Mouse (Mus musculus) large intestine, adult 2 months (tissue): ENCODE data around the gene Mcoln2. TPM values are rescaled to one million over a fixed set of nuclear protein-coding genes. Genes with fewer than 3 reads are reported as not detected.
"Not testable (repeated sequence)": the region's sequence is repeated elsewhere in the genome, so short reads cannot be mapped to it uniquely, and the experiment has no call there.

Source experiments
- DNase-seq: peaks from one replicate; pipeline ENCODE4 v3.0.0-alpha.2; 2012; ENCODE audit warnings: low read depth, low spot score
- WGBS: fragments of 180-500 bp; shearing (Covaris S2); methylation state at CpG from one replicate; pipeline ENCODE4 v1.1.7; 2018; 5-methylcytosine and 5-hydroxymethylcytosine counted together
- polyA plus RNA-seq: library from polyadenylated mRNA; depleted of rRNA; stranded (reverse); fragments of >200 nt; gene quantifications from 2 replicates; pipeline ENCODE4 v1.2.3, GENCODE M21; 2012

Mcoln2 gene
- polyA plus RNA-seq, 1 experiment: 9.2 TPM

GRCm38 (mm10) chr3:146177748-146178582 is 28.3 kb downstream of the Mcoln2 start:
- 15% methylated on average over 16 of the region's 16 CpGs for WGBS
- DNase-seq: peak; percentile 48

- 46% methylated on average over 2 of the region's 2 CpGs for WGBS
Observed at GRCm38 (mm10) chr3:146180341-146180740, 30.7 kb downstream of the Mcoln2 start.

GRCm38 (mm10) chr3:146180986-146181385 is 31.4 kb downstream of the Mcoln2 start:
- WGBS: 65% methylated on average over 3 of the region's 3 CpGs
- no peak for DNase-seq

More at GRCm38 (mm10) chr3:146180341-146180740, 30.7 kb downstream of the Mcoln2 start:
- no peak for DNase-seq

GRCm38 (mm10) chr3:146184992-146185657 is 35.5 kb downstream of the Mcoln2 start:
- no peak for DNase-seq
- 42% methylated on average over 13 of the region's 13 CpGs for WGBS

GRCm38 (mm10) chr3:146186033-146186432 is 36.4 kb downstream of the Mcoln2 start:
- no peak for DNase-seq
- WGBS: 88% methylated on average over 10 of the region's 10 CpGs

GRCm38 (mm10) chr3:146189933-146190332 is 40.3 kb downstream of the Mcoln2 start:
- DNase-seq: no peak
- 82% methylated on average over 10 of the region's 10 CpGs for WGBS

GRCm38 (mm10) chr3:146192507-146192906 is 42.9 kb downstream of the Mcoln2 start:
- DNase-seq: no peak
- WGBS: 97% methylated on average over 1 of the region's 1 CpGs

- no peak for DNase-seq
- 89% methylated on average over 5 of the region's 5 CpGs for WGBS
Observed at GRCm38 (mm10) chr3:146195153-146195552, 45.5 kb downstream of the Mcoln2 start.

- WGBS: 36% methylated on average over 6 of the region's 6 CpGs
- no peak for DNase-seq
Observed at GRCm38 (mm10) chr3:146196301-146196700, 46.7 kb downstream of the Mcoln2 start.

GRCm38 (mm10) chr3:146196780-146197743 is 47.4 kb downstream of the Mcoln2 start:
- no peak for DNase-seq
- 49% methylated on average over 17 of the region's 17 CpGs for WGBS

GRCm38 (mm10) chr3:146197785-146198184 is 48.2 kb downstream of the Mcoln2 start:
- DNase-seq: no peak
- WGBS: 87% methylated on average over 12 of the region's 12 CpGs

- 69% methylated on average over 11 of the region's 11 CpGs for WGBS
- DNase-seq: no peak
Observed at GRCm38 (mm10) chr3:146198803-146199481, 49.3 kb downstream of the Mcoln2 start.

GRCm38 (mm10) chr3:146199486-146199885 is 49.9 kb downstream of the Mcoln2 start:
- WGBS: 72% methylated on average over 3 of the region's 3 CpGs
- no peak for DNase-seq

- no peak for DNase-seq
- 36% methylated on average over 2 of the region's 2 CpGs for WGBS
Observed at GRCm38 (mm10) chr3:146204375-146204774, 54.7 kb downstream of the Mcoln2 start.

- no peak for DNase-seq
- 34% methylated on average over 11 of the region's 11 CpGs for WGBS
Observed at GRCm38 (mm10) chr3:146205305-146205704, 55.7 kb downstream of the Mcoln2 start.

- no peak for DNase-seq
- 36% methylated on average over 2 of the region's 2 CpGs for WGBS
Observed at GRCm38 (mm10) chr3:146206635-146207034, 57.0 kb downstream of the Mcoln2 start.

GRCm38 (mm10) chr3:146207440-146207839 is 57.8 kb downstream of the Mcoln2 start:
- DNase-seq: no peak
- 37% methylated on average over 2 of the region's 2 CpGs for WGBS

- WGBS: 93% methylated on average over 8 of the region's 8 CpGs
- not testable (repeated sequence) for DNase-seq
Observed at GRCm38 (mm10) chr3:146209759-146210158, 60.1 kb downstream of the Mcoln2 start.

- 91% methylated on average over 4 of the region's 4 CpGs for WGBS
- DNase-seq: no peak
Observed at GRCm38 (mm10) chr3:146211141-146211747, 61.6 kb downstream of the Mcoln2 start.
